ENCODE assay signal across 18 mouse cellular contexts in the genomic region with DNA sequence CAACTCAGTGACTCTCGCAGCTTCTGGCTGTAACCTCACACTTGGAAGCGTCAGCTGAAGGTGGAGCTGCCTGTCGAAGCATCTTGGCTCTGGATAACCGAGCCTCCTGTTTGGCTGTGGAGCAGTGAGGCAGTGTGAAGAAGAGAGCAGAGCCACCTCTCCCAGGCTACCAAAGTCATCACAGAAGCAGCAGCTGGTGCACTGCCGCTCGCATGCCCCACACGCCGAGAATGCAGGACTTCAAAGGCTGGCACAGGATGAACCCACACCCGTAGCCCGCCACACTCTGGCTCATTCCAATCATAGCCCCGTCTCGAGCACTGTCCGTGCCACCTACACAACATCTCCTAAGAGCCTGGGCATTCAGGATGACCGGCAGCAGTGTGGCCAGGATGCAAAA.
DNase-seq lines count a peak whose midpoint lies in the region; ATAC-seq lines count a peak whose summit lies in the region.
"Had no signal": no experiment of that assay in that cellular context is flagged by ENCODE, and none has a peak within 500 bp of the region (broad histone marks: within the 10 kb centered on the region; RNA-seq: fewer than 3 reads in every experiment).

No protein-coding gene starts in this region.

- H3K4me2 ChIP-seq in forebrain, embryonic 13.5 days, result no peak overlapping the region
- H3K4me2 ChIP-seq: kidney, embryonic 15.5 days; limb, embryonic 15.5 days; neural tube, embryonic 12.5 days had no signal

- H3K27me3 ChIP-seq in forebrain, embryonic 13.5 days, result no peaks in the 10 kb centered on the region
- H3K27me3 ChIP-seq: kidney, embryonic 15.5 days; limb, embryonic 15.5 days; neural tube, embryonic 12.5 days had no signal

- no peaks in the 10 kb centered on the region for H3K9me3 ChIP-seq in forebrain, embryonic 13.5 days (replicated peaks)
- H3K9me3 ChIP-seq: kidney, embryonic 15.5 days; limb, embryonic 15.5 days; neural tube, embryonic 12.5 days had no signal

- H3K4me1 ChIP-seq in forebrain, embryonic 13.5 days, result no peaks in the 10 kb centered on the region
- H3K4me1 ChIP-seq: kidney, embryonic 15.5 days; limb, embryonic 15.5 days; neural tube, embryonic 12.5 days had no signal

- intact Hi-C loops in left cerebral cortex, postnatal 4 days (cut with DNase I), result no loop called here

- H3K4me3 ChIP-seq in forebrain, embryonic 13.5 days, result no peak overlapping the region
- H3K4me3 ChIP-seq: heart, adult 2 months; kidney, embryonic 15.5 days; layer of hippocampus, adult 2 months; limb, embryonic 15.5 days; neural tube, embryonic 12.5 days had no signal

- no peaks in the 10 kb centered on the region for H3K36me3 ChIP-seq in forebrain, embryonic 13.5 days (ENCODE audit: poor library complexity, severe bottlenecking)
- H3K36me3 ChIP-seq: kidney, embryonic 15.5 days; limb, embryonic 15.5 days; neural tube, embryonic 12.5 days had no signal

- peak; percentile 14 for ATAC-seq in inflammation-experienced regulatory T-cells, adult 6 months
- no peak for ATAC-seq in forebrain, embryonic 13.5 days
- ATAC-seq: forebrain, postnatal 0 days had no signal

- WGBS in forebrain, embryonic 13.5 days, result 90% methylated on average over 14 of the region's 14 CpGs

- no peak overlapping the region for H3K9ac ChIP-seq in forebrain, embryonic 13.5 days
- H3K9ac ChIP-seq: forebrain, postnatal 0 days; kidney, embryonic 15.5 days; limb, embryonic 15.5 days; neural tube, embryonic 12.5 days had no signal

- H3K27ac ChIP-seq in forebrain, embryonic 13.5 days, result no peak overlapping the region
- H3K27ac ChIP-seq: heart, adult 2 months; kidney, embryonic 15.5 days; layer of hippocampus, adult 2 months; limb, embryonic 15.5 days; macrophage; neural tube, embryonic 12.5 days had no signal

- DNase-seq in left cerebral cortex, adult 18-20 months (ENCODE audit: low spot score in 2 of 2), result peak; percentile 9 to 12
- no peak for DNase-seq in left cerebral cortex, postnatal 4 days
- DNase-seq in cerebellum, adult 11-12 months, result peak; percentile 32
- no peak for DNase-seq in ovary, postnatal 14 days (ENCODE audit: low spot score)
- no peak for DNase-seq in heart, adult 18-20 months
- DNase-seq: embryo, embryonic 11 days; forebrain, postnatal 0 days; heart, adult 2 months; heart, postnatal 36 days; lung, adult 18-20 months; midbrain, embryonic 14.5 days had no signal

Comparison
In these comparisons a context has a peak if more than half of its experiments do, and no peak if none do; other contexts are left out.
1. DNase-seq: peak in left cerebral cortex, adult 18-20 months (2 of 2) and cerebellum, adult 11-12 months (single experiment); none in left cerebral cortex, postnatal 4 days (single experiment), ovary, postnatal 14 days (single experiment) and heart, adult 18-20 months (0 of 2).